Mouse (Mus musculus) liver, embryonic 13.5 days (tissue): ENCODE measurements around the gene Cfi. TPM values are rescaled to one million over a fixed set of nuclear protein-coding genes. Genes with fewer than 3 reads are reported as not detected.

Experiments used
- ATAC-seq: fragments of 200-750 bp; cut with Nextera tagmentation; 2 replicates; pipeline ENCODE4 v1.8.0; 2017; ENCODE audit warnings: low read depth, mild to moderate bottlenecking, moderate number of reproducible peaks, moderate library complexity
- DNase-seq: peaks from one replicate; pipeline ENCODE4 v3.0.0; 2022
- H3K27ac ChIP-seq: fragments of 300-500 bp; sonication (generic); 2 replicates; pipeline ENCODE4 v1.5.1; 2015; ENCODE audit warnings: moderate library complexity, mild to moderate bottlenecking, inconsistent platforms
- H3K27me3 ChIP-seq: fragments of 300-500 bp; sonication (generic); 2 replicates; pipeline ENCODE4 v1.6.1; 2015; ENCODE audit warnings: mild to moderate bottlenecking, inconsistent platforms
- H3K36me3 ChIP-seq: fragments of 300-500 bp; sonication (generic); 2 replicates; pipeline ENCODE4 v1.6.1; 2015; ENCODE audit warnings: mild to moderate bottlenecking, inconsistent platforms
- H3K4me1 ChIP-seq: fragments of 300-500 bp; sonication (generic); replicated peaks from 2 replicates; pipeline ENCODE4 v1.6.1; 2015; ENCODE audit warnings: inconsistent platforms
- H3K4me2 ChIP-seq: fragments of 300-500 bp; sonication (generic); 2 replicates; pipeline ENCODE4 v1.6.1; 2015; ENCODE audit warnings: inconsistent platforms, mild to moderate bottlenecking, moderate library complexity
- H3K4me3 ChIP-seq: fragments of 300-500 bp; sonication (generic); replicated peaks from 2 replicates; pipeline ENCODE4 v1.5.1; 2015; ENCODE audit warnings: mild to moderate bottlenecking, inconsistent platforms
- H3K9ac ChIP-seq: fragments of 300-500 bp; sonication (generic); 2 replicates; pipeline ENCODE4 v1.6.1; 2015; ENCODE audit warnings: mild to moderate bottlenecking, inconsistent platforms
- H3K9me3 ChIP-seq: fragments of 300-500 bp; sonication (generic); replicated peaks from 2 replicates; pipeline ENCODE4 v1.6.1; 2016; ENCODE audit warnings: inconsistent platforms
- WGBS: fragments of 180-500 bp; shearing (Covaris S2); methylation state at CpG from one replicate; pipeline ENCODE4 v1.1.7; 2015; ENCODE audit not compliant: insufficient replicate concordance; 5-methylcytosine and 5-hydroxymethylcytosine counted together
- polyA plus RNA-seq: library from polyadenylated mRNA; unstranded; fragments of >200 nt; fragmentation: Nextera tagmentation; extraction: Ambion mirVana; gene quantifications from 2 replicates; pipeline ENCODE4 v1.2.1, GENCODE M21; 2015

Cfi gene
- polyA plus RNA-seq: 112 and 141 TPM in 2 replicates

DNA sequence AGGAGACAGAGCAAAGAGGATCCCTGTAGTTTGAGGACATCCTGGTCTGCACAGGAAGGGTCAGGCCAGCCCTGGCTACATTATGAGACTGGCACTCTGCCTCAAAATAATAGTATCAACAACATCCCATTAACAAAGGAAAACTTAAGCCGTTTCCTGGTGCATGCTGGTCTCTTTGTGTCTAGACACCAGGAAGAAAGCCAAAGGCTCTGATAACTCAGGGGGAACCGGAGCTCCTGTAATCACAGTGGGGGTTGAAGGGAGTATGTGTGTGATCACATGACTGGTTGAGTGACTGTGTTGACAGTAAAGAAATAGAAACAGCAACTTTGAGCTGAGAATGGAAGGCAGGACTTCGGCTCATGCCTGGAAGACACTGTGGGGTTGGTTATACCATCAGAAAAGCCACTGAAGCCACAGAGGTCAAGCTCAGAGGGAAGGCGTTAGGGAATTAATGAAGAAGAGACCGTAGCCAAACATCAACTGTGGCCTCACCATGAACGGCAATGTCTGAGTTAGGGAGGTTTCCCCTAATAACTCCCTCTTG, at the start of gene Cfi:
TSS of gene Cfi (plus strand) at position 497 of the 547 bp plus-strand sequence.
- Histone ChIP-seq H3K36me3 (no peaks in the 10 kb centered on the region), H3K9ac (peak within 1 kb of the TSS; percentile 1; the same call in 1 of the 2 replicates), H3K27me3 (no peaks in the 10 kb centered on the region), H3K9me3 (no peaks in the 10 kb centered on the region), H3K4me1 (peaks cover 2% of the 10 kb centered on the region), H3K4me3 (peak within 1 kb of the TSS; percentile 35; the same call in 1 of the 2 replicates), H3K27ac (peak within 1 kb of the TSS; percentile 68), H3K4me2 (peak within 1 kb of the TSS; percentile 41)
- no peak for ATAC-seq
- 48% methylated on average over 6 of the region's 6 CpGs for WGBS
- DNase-seq: no peak

DNA sequence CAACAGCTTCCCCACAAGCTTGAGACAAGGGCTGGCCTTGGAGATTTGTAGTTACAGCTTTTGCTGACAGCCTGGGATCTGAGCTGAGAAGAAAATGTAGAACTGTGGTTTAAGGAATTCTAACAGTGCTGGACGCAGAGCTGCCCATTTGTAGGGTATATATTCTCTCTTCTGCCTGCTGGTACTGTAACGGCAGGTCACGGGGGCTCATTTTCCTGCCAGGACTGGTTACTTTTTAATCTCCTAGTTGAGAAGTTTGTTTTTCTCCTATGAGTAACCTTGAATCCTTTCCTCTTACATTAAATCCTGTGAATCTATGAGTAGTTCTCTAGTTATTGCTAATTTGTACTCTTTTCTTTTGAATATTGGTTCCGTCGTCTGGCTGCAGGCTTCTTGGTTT, 41.9 kb upstream of the Cfi start:
- H3K4me1 ChIP-seq: no peaks in the 10 kb centered on the region
- no peak overlapping the region for H3K4me2 ChIP-seq
- H3K36me3 ChIP-seq: no peaks in the 10 kb centered on the region
- H3K9ac ChIP-seq: no peak overlapping the region
- H3K4me3 ChIP-seq: no peak overlapping the region
- no peaks in the 10 kb centered on the region for H3K9me3 ChIP-seq
- no peaks in the 10 kb centered on the region for H3K27me3 ChIP-seq
- WGBS: 78% methylated on average over 5 of the region's 5 CpGs
- no peak overlapping the region for H3K27ac ChIP-seq
- DNase-seq (no peak), ATAC-seq (no peak)

- Histone ChIP-seq H3K4me3 (no peak overlapping the region), H3K9ac (no peak overlapping the region), H3K4me1 (no peaks in the 10 kb centered on the region), H3K36me3 (no peaks in the 10 kb centered on the region), H3K9me3 (no peaks in the 10 kb centered on the region), H3K4me2 (no peak overlapping the region), H3K27ac (no peak overlapping the region), H3K27me3 (no peaks in the 10 kb centered on the region)
- 57% methylated on average over 5 of the region's 5 CpGs for WGBS
- DNase-seq (no peak), ATAC-seq (no peak)
These were observed 38.3 kb upstream of the Cfi start for GRCm38 (mm10) chr3:129797341-129797740.

GRCm38 (mm10) chr3:129798551-129798950, 37.1 kb upstream of the Cfi start:
- H3K27me3 ChIP-seq: no peaks in the 10 kb centered on the region
- DNase-seq (no peak), ATAC-seq (no peak)
- no peak overlapping the region for H3K9ac ChIP-seq
- no peak overlapping the region for H3K4me2 ChIP-seq
- no peaks in the 10 kb centered on the region for H3K36me3 ChIP-seq
- no peak overlapping the region for H3K27ac ChIP-seq
- WGBS: 69% methylated on average over 11 of the region's 11 CpGs
- no peaks in the 10 kb centered on the region for H3K4me1 ChIP-seq
- H3K9me3 ChIP-seq: no peaks in the 10 kb centered on the region
- H3K4me3 ChIP-seq: no peak overlapping the region

- H3K4me3 ChIP-seq: no peak overlapping the region
- no peak overlapping the region for H3K4me2 ChIP-seq
- H3K27ac ChIP-seq: no peak overlapping the region
- ATAC-seq: no peak
- H3K9me3 ChIP-seq: no peaks in the 10 kb centered on the region
- WGBS: 57% methylated on average over 2 of the region's 2 CpGs
- no peaks in the 10 kb centered on the region for H3K27me3 ChIP-seq
- H3K9ac ChIP-seq: no peak overlapping the region
- DNase-seq: no peak
- no peaks in the 10 kb centered on the region for H3K36me3 ChIP-seq
- no peaks in the 10 kb centered on the region for H3K4me1 ChIP-seq
These were observed 36.7 kb upstream of the Cfi start for GRCm38 (mm10) chr3:129799011-129799410.

- H3K4me2 ChIP-seq: no peak within 1 kb of the TSS
- no peaks in the 10 kb centered on the region for H3K27me3 ChIP-seq
- no peak within 1 kb of the TSS for H3K4me3 ChIP-seq
- H3K4me1 ChIP-seq: no peaks in the 10 kb centered on the region
- H3K9ac ChIP-seq: no peak within 1 kb of the TSS
- no peak for DNase-seq
- 61% methylated on average over 10 of the region's 10 CpGs for WGBS
- no peaks in the 10 kb centered on the region for H3K36me3 ChIP-seq
- no peak within 1 kb of the TSS for H3K27ac ChIP-seq
- no peak for ATAC-seq
- H3K9me3 ChIP-seq: no peaks in the 10 kb centered on the region
These were observed 31.9 kb upstream of the Cfi start, which contains the start of gene Lrit3 for GRCm38 (mm10) chr3:129803765-129804164. TSS of gene Lrit3 (minus strand) at chr3:129804030.

- 64% methylated on average over 9 of the region's 9 CpGs for WGBS
- H3K4me2 ChIP-seq: no peak overlapping the region
These were observed 14.8 kb upstream of the Cfi start for GRCm38 (mm10) chr3:129820847-129821246.

DNA sequence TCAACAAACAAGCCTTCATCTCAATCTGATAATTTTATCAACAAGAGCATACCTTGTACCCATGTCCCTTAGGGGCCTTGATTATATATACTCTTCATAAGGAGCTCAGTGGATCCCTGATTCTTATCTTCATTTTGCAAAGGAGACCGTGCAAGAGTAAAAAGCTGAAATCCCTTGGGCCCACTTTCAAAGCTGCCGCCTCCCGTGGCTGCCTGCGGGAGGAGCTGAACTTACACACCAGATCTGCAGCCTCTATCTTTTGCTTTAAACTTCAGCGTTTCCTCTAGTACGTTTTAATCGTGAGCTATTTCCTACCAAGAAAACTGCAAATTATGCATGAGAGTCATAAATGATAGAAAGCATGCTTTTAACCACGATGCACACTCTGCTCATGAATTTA, 13.9 kb upstream of the Cfi start:
- WGBS: 75% methylated on average over 8 of the region's 8 CpGs

More at GRCm38 (mm10) chr3:129820847-129821246, 14.8 kb upstream of the Cfi start:
- H3K27ac ChIP-seq: no peak overlapping the region
- no peaks in the 10 kb centered on the region for H3K9me3 ChIP-seq
- peaks cover 35% of the 10 kb centered on the region for H3K36me3 ChIP-seq
- no peak overlapping the region for H3K9ac ChIP-seq
- no peak for ATAC-seq
- H3K27me3 ChIP-seq: no peaks in the 10 kb centered on the region
- no peak overlapping the region for H3K4me3 ChIP-seq
- no peaks in the 10 kb centered on the region for H3K4me1 ChIP-seq
- no peak for DNase-seq

DNA sequence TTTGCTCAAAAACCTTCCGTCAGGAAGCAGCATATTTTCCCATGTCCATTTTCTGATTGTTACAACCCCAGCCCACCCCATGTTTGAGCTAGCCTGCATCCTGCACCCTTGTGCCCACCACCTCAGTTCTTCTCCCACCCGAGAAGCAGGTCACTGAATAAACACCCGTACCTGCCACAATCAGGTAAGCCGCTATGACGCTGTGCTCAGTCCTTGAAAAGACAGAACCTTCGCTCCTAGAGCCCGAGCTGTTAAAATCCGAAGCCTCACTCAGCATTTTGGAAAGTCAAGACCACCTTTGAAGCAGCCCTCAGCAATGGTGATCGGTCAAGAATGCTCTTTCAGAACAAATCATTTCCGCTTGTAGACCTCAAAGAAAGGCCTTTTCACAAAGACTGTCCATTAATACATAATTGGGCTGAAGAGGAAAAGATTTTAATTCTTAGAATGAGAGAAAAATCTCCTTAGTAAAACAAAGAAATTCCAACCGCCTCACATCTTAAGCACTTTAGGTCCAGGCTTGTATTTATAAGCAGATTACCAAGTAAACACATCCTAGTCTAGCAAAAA, 13.4 kb upstream of the Cfi start, which contains the start of gene Rrh:
TSS of gene Rrh (minus strand) at position 382 of the 570 bp plus-strand sequence.
- ATAC-seq: no peak
- Histone ChIP-seq H3K4me1 (no peaks in the 10 kb centered on the region; the same call in 1 of the 2 replicates), H3K4me3 (no peak within 1 kb of the TSS), H3K4me2 (no peak within 1 kb of the TSS), H3K9ac (no peak within 1 kb of the TSS), H3K36me3 (peaks cover 47% of the 10 kb centered on the region), H3K27me3 (no peaks in the 10 kb centered on the region), H3K9me3 (no peaks in the 10 kb centered on the region), H3K27ac (no peak within 1 kb of the TSS)
- no peak for DNase-seq
- 81% methylated on average over 11 of the region's 11 CpGs for WGBS

More for the DNA sequence above, 13.9 kb upstream of the Cfi start:
- H3K4me1 ChIP-seq: no peaks in the 10 kb centered on the region
- no peaks in the 10 kb centered on the region for H3K27me3 ChIP-seq
- no peak overlapping the region for H3K9ac ChIP-seq
- no peaks in the 10 kb centered on the region for H3K9me3 ChIP-seq
- H3K36me3 ChIP-seq: peaks cover 44% of the 10 kb centered on the region
- H3K4me2 ChIP-seq: no peak overlapping the region
- DNase-seq (no peak), ATAC-seq (no peak)
- H3K4me3 ChIP-seq: no peak overlapping the region
- no peak overlapping the region for H3K27ac ChIP-seq

DNA sequence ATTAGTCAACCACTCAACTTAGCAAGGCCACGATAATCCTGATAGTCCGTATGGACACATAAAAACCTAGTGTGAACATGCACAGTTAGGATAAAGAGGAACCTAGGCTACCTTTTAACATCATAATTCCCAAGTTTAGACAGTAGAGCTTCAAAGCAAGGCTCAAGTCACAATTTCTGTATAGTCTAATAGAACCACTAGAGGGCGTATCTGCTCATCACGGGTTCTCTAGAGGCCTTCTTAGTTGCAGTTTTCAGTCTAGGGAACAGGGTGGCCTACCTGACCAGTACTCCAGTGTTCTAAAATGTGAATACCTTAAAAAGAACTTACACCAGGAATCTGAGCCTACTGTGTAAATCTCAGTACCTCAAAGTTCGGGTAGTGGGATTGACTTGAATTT, 12.4 kb upstream of the Cfi start:
- Histone ChIP-seq H3K27ac (no peak overlapping the region), H3K9ac (no peak overlapping the region), H3K4me2 (no peak overlapping the region), H3K27me3 (no peaks in the 10 kb centered on the region), H3K4me3 (no peak overlapping the region), H3K36me3 (peaks cover 57% of the 10 kb centered on the region), H3K9me3 (no peaks in the 10 kb centered on the region), H3K4me1 (peaks cover 5% of the 10 kb centered on the region)
- DNase-seq: no peak
- ATAC-seq: peak; percentile 59; the same call in 1 of the 2 replicates
- WGBS: 46% methylated on average over 5 of the region's 5 CpGs

DNA sequence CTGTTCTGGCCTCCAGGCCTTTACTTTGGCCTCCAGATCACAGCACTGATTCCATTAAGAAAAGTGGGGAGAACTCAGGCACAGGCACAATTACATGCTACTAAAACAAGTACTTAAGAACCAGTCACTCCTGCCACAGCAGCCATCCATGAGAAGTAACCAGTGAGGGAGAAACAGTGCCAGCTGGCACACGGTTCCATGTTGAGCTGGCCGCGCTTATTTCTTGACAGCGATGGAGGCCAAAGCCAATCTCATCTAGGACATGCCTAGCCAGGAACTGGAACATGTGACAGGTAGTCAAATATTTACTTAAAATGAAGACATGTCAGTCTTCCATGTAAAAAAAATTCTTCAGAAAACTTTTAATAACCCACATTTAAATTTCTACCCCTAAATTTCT, 11.5 kb upstream of the Cfi start:
- 92% methylated on average over 4 of the region's 4 CpGs for WGBS
- Histone ChIP-seq H3K9ac (no peak overlapping the region), H3K36me3 (peaks cover 64% of the 10 kb centered on the region), H3K9me3 (no peaks in the 10 kb centered on the region), H3K27me3 (no peaks in the 10 kb centered on the region), H3K4me1 (peaks cover 12% of the 10 kb centered on the region), H3K27ac (no peak overlapping the region), H3K4me2 (no peak overlapping the region), H3K4me3 (no peak overlapping the region)
- DNase-seq: no peak
- ATAC-seq: no peak

- peaks cover 64% of the 10 kb centered on the region for H3K36me3 ChIP-seq
- no peaks in the 10 kb centered on the region for H3K27me3 ChIP-seq
These were observed 10.8 kb upstream of the Cfi start for GRCm38 (mm10) chr3:129824891-129825290.

More at GRCm38 (mm10) chr3:129824891-129825290, 10.8 kb upstream of the Cfi start:
- ATAC-seq: no peak
- no peak for DNase-seq
- 86% methylated on average over 10 of the region's 10 CpGs for WGBS
- H3K4me1 ChIP-seq: peaks cover 20% of the 10 kb centered on the region
- H3K4me2 ChIP-seq: no peak overlapping the region
- no peak overlapping the region for H3K4me3 ChIP-seq
- no peak overlapping the region for H3K27ac ChIP-seq
- H3K9ac ChIP-seq: no peak overlapping the region
- H3K9me3 ChIP-seq: no peaks in the 10 kb centered on the region
